Mouse (Mus musculus): Measurements from ENCODE around the gene Hcrtr2. TPM values are rescaled to one million over a fixed set of nuclear protein-coding genes. Genes with fewer than 3 reads are reported as not detected.

The Hcrtr2 gene
- polyA plus RNA-seq (2015; fragmentation: Nextera tagmentation; extraction: Ambion mirVana) = 0.10 TPM in 1 of 2 replicates, not detected in the other

GRCm38 (mm10) chr9:76323756-76324155, at the start of gene Hcrtr2:
Hcrtr2 (minus strand) TSS chr9:76323856.

GRCm38 (mm10) chr9:76213557-76213956, 110.1 kb downstream of the Hcrtr2 start, which contains the start of gene Gfral:
Gfral (minus strand) TSS chr9:76213657.

Other genes with a start within 250 kb of the Hcrtr2 start
- gene Gfral, start 110.2 kb downstream of the Hcrtr2 start, polyA plus RNA-seq (2015; fragmentation: Nextera tagmentation; extraction: Ambion mirVana) = not detected in 2 replicates
- 3.1 and 4.3 TPM in 2 replicates for gene Fam83b, start 243.3 kb upstream of the Hcrtr2 start, polyA plus RNA-seq (2015; fragmentation: Nextera tagmentation; extraction: Ambion mirVana)